Mouse (Mus musculus) B cell, adult 67 days (primary cell): ENCODE results near the gene Esrrb. TPM values are rescaled to one million over a fixed set of nuclear protein-coding genes. Genes with fewer than 3 reads are reported as not detected.

Source experiments
- total RNA-seq, 2 experiments: library from RNA; stranded (reverse); gene quantifications; 4 replicates each; pipeline ENCODE4 v1.2.4; 2023

Gene Esrrb
- not detected for total RNA-seq

GRCm38 (mm10) chr12:86360696-86361631 lies at the start of gene Esrrb:
Gene Esrrb, plus strand, starts transcription at chr12:86361117.

Other genes starting within 250 kb of the Esrrb start
- 10 to 100 TPM; 58.6 to 61.7 TPM for gene Gpatch2l, start 119.3 kb upstream of the Esrrb start, total RNA-seq